In genomic region chr2:178121946-178122665, GRCm38 (mm10) we compare ENCODE assay signal across 15 mouse cellular contexts. TPM values are rescaled to one million over a fixed set of nuclear protein-coding genes. Genes with fewer than 3 reads are reported as not detected.
DNase-seq lines count a peak whose midpoint lies in the region; ATAC-seq and TF ChIP-seq lines count a peak whose summit lies in the region.
"Had no signal": no experiment of that assay in that cellular context is flagged by ENCODE, and none has a peak within 500 bp of the region (broad histone marks: within the 10 kb centered on the region; RNA-seq: fewer than 3 reads in every experiment).

No protein-coding gene starts in this region.

- H3K4me1 ChIP-seq in hindbrain, embryonic 11.5 days (replicated peaks; ENCODE audit: control insufficient read depth, insufficient read depth, low read length) = peaks cover 8% of the 10 kb centered on the region; the same call in 1 of the 2 replicates
- H3K4me1 ChIP-seq in hindbrain, embryonic 13.5 days (replicated peaks) = peaks cover 12% of the 10 kb centered on the region
- H3K4me1 ChIP-seq in neural tube, embryonic 15.5 days = peaks cover 8% of the 10 kb centered on the region
- peaks cover 3% of the 10 kb centered on the region; the same call in 1 of the 2 replicates for H3K4me1 ChIP-seq in embryonic facial prominence, embryonic 11.5 days (ENCODE audit: control insufficient read depth, insufficient read depth, low read length)
- H3K4me1 ChIP-seq in lung, postnatal 0 days (ENCODE audit: insufficient read depth, low read depth, low read length) = peaks cover 7% of the 10 kb centered on the region; the same call in 1 of the 2 replicates

- H3K27ac ChIP-seq in hindbrain, embryonic 11.5 days (ENCODE audit: low read depth, low read length) = no peak overlapping the region
- H3K27ac ChIP-seq in hindbrain, embryonic 13.5 days = no peak overlapping the region
- no peak overlapping the region for H3K27ac ChIP-seq in neural tube, embryonic 15.5 days (replicated peaks)
- H3K27ac ChIP-seq in embryonic facial prominence, embryonic 11.5 days (replicated peaks; ENCODE audit: low read depth, low read length) = no peak overlapping the region
- H3K27ac ChIP-seq in lung, postnatal 0 days (ENCODE audit: low read length) = no peak overlapping the region
- H3K27ac ChIP-seq: heart, embryonic 15.5 days; midbrain, embryonic 15.5 days had no signal

- peaks cover 16% of the 10 kb centered on the region for H3K27me3 ChIP-seq in hindbrain, embryonic 11.5 days (ENCODE audit: control insufficient read depth, insufficient read depth, low read length)
- peaks cover 35% of the 10 kb centered on the region for H3K27me3 ChIP-seq in hindbrain, embryonic 13.5 days
- H3K27me3 ChIP-seq in neural tube, embryonic 15.5 days (replicated peaks) = peaks cover 17% of the 10 kb centered on the region
- H3K27me3 ChIP-seq in embryonic facial prominence, embryonic 11.5 days (ENCODE audit: control insufficient read depth, insufficient read depth, low read length) = no peaks in the 10 kb centered on the region; the same call in 1 of the 2 replicates
- H3K27me3 ChIP-seq in lung, postnatal 0 days (replicated peaks; ENCODE audit: insufficient read depth, low read length) = peaks cover 6% of the 10 kb centered on the region

- 0 out of 2 replicates have a peak, but pooled peaks have one; percentile 3 for ATAC-seq in hindbrain, embryonic 11.5 days (ENCODE audit: low FRiP score)
- ATAC-seq in hindbrain, embryonic 13.5 days (ENCODE audit: low FRiP score) = no peak
- no peak for ATAC-seq in neural tube, embryonic 15.5 days (ENCODE audit: low FRiP score)
- 0 out of 2 replicates have a peak, but pooled peaks have one; percentile 4 for ATAC-seq in embryonic facial prominence, embryonic 11.5 days (replicated peaks; ENCODE audit: insufficient number of reproducible peaks, low FRiP score, low TSS enrichment, low read depth)
- ATAC-seq in lung, postnatal 0 days = no peak
- ATAC-seq: midbrain, embryonic 15.5 days had no signal

- no peak overlapping the region for H3K4me2 ChIP-seq in hindbrain, embryonic 11.5 days (replicated peaks; ENCODE audit: low read depth, low read length)
- H3K4me2 ChIP-seq in hindbrain, embryonic 13.5 days = no peak overlapping the region
- no peak overlapping the region for H3K4me2 ChIP-seq in neural tube, embryonic 15.5 days
- H3K4me2 ChIP-seq in embryonic facial prominence, embryonic 11.5 days (ENCODE audit: low read depth, low read length) = no peak overlapping the region
- no peak overlapping the region for H3K4me2 ChIP-seq in lung, postnatal 0 days (replicated peaks; ENCODE audit: low read depth, low read length)
- H3K4me2 ChIP-seq: heart, embryonic 15.5 days; lung, embryonic 14.5 days; midbrain, embryonic 15.5 days had no signal

- no peaks in the 10 kb centered on the region for H3K36me3 ChIP-seq in hindbrain, embryonic 11.5 days (ENCODE audit: control insufficient read depth, insufficient read depth, low read length)
- H3K36me3 ChIP-seq in hindbrain, embryonic 13.5 days = no peaks in the 10 kb centered on the region
- no peaks in the 10 kb centered on the region for H3K36me3 ChIP-seq in neural tube, embryonic 15.5 days
- H3K36me3 ChIP-seq in embryonic facial prominence, embryonic 11.5 days (replicated peaks; ENCODE audit: control insufficient read depth, insufficient read depth, low read depth, low read length) = no peaks in the 10 kb centered on the region
- no peaks in the 10 kb centered on the region for H3K36me3 ChIP-seq in lung, postnatal 0 days (ENCODE audit: insufficient read depth, low read length)
- H3K36me3 ChIP-seq: heart, embryonic 15.5 days; midbrain, embryonic 15.5 days had no signal

- H3K9ac ChIP-seq in hindbrain, embryonic 11.5 days (ENCODE audit: low read depth, low read length) = no peak overlapping the region
- H3K9ac ChIP-seq in hindbrain, embryonic 13.5 days = no peak overlapping the region
- H3K9ac ChIP-seq in neural tube, embryonic 15.5 days (replicated peaks) = no peak overlapping the region
- H3K9ac ChIP-seq in embryonic facial prominence, embryonic 11.5 days (replicated peaks; ENCODE audit: low read length) = no peak overlapping the region
- no peak overlapping the region for H3K9ac ChIP-seq in lung, postnatal 0 days (replicated peaks; ENCODE audit: low read depth)
- H3K9ac ChIP-seq: heart, embryonic 15.5 days; lung, embryonic 14.5 days; midbrain, embryonic 15.5 days had no signal

- 28% methylated on average over 4 of the region's 4 CpGs for WGBS in hindbrain, embryonic 11.5 days
- 33% methylated on average over 4 of the region's 4 CpGs for WGBS in hindbrain, embryonic 13.5 days
- WGBS in neural tube, embryonic 15.5 days = 30% methylated on average over 4 of the region's 4 CpGs
- WGBS in embryonic facial prominence, embryonic 11.5 days = 19% methylated on average over 4 of the region's 4 CpGs
- 29% methylated on average over 4 of the region's 4 CpGs for WGBS in lung, postnatal 0 days

- H3K9me3 ChIP-seq in hindbrain, embryonic 11.5 days (ENCODE audit: control insufficient read depth, low read length) = no peaks in the 10 kb centered on the region
- H3K9me3 ChIP-seq in hindbrain, embryonic 13.5 days = no peaks in the 10 kb centered on the region
- no peaks in the 10 kb centered on the region for H3K9me3 ChIP-seq in neural tube, embryonic 15.5 days (replicated peaks)
- H3K9me3 ChIP-seq in embryonic facial prominence, embryonic 11.5 days (replicated peaks; ENCODE audit: control insufficient read depth, low read length) = no peaks in the 10 kb centered on the region
- no peaks in the 10 kb centered on the region for H3K9me3 ChIP-seq in lung, postnatal 0 days (ENCODE audit: low read length)
- H3K9me3 ChIP-seq: heart, embryonic 15.5 days; midbrain, embryonic 15.5 days had no signal

- H3K4me3 ChIP-seq in hindbrain, embryonic 11.5 days (ENCODE audit: low read depth, low read length) = no peak overlapping the region
- H3K4me3 ChIP-seq in hindbrain, embryonic 13.5 days = no peak overlapping the region
- no peak overlapping the region for H3K4me3 ChIP-seq in neural tube, embryonic 15.5 days (replicated peaks)
- no peak overlapping the region for H3K4me3 ChIP-seq in embryonic facial prominence, embryonic 11.5 days (ENCODE audit: low read depth, low read length)
- H3K4me3 ChIP-seq in lung, postnatal 0 days (ENCODE audit: low read depth, low read length) = no peak overlapping the region
- H3K4me3 ChIP-seq: heart, embryonic 15.5 days; midbrain, embryonic 15.5 days had no signal

- TF ChIP-seq CTCF in lung, postnatal 0 days (IDR thresholded peaks at IDR 0.05) = no peak

- no peak for TF ChIP-seq EP300 in lung, postnatal 0 days (IDR thresholded peaks at IDR 0.05)

- DNase-seq in hindbrain, embryonic 11.5 days (ENCODE audit: low spot score) = no peak
- peak; percentile 31 for DNase-seq in neural tube, embryonic 10.5 days (ENCODE audit: extremely low spot score, low spot score)
- peak; percentile 65 for DNase-seq in embryonic facial prominence, embryonic 11.5 days (ENCODE audit: low spot score)
- peak; percentile 68 for DNase-seq in mesoderm, embryonic 11.5 days (ENCODE audit: low read depth, low spot score)
- no peak for DNase-seq in lung, postnatal 0 days (ENCODE audit: low spot score)
- DNase-seq: adrenal gland, postnatal 14 days; gastrocnemius, postnatal 10 days; left cerebral cortex, postnatal 4 days; lung, embryonic 14.5 days; right cerebral cortex, adult 18-20 months; thymus, postnatal 25 days had no signal

RNA-seq across cellular contexts. Expression of gene Phactr3, which starts 3.3 kb away (rescaled TPM):
- polyA plus RNA-seq in hindbrain, embryonic 11.5 days (2014; fragmentation: Nextera tagmentation; extraction: Ambion mirVana) = 11.9 and 14.5 TPM in 2 replicates
- 39.9 and 42.1 TPM in 2 replicates for polyA plus RNA-seq in hindbrain, embryonic 13.5 days (2015; fragmentation: Nextera tagmentation; extraction: Ambion mirVana)
- polyA plus RNA-seq in neural tube, embryonic 15.5 days (2015; fragmentation: Nextera tagmentation; extraction: Ambion mirVana) = 47.1 and 57.2 TPM in 2 replicates
- polyA plus RNA-seq in embryonic facial prominence, embryonic 11.5 days (2014; fragmentation: Nextera tagmentation; extraction: Ambion mirVana) = 5.6 and 8.0 TPM in 2 replicates
- polyA plus RNA-seq in lung, postnatal 0 days (2015; fragmentation: Nextera tagmentation; extraction: Ambion mirVana) = 0.20 and 0.27 TPM in 2 replicates

RNA-seq across cellular contexts. Expression of gene Zfp931, which starts 43.8 kb away (rescaled TPM):
- polyA plus RNA-seq in hindbrain, embryonic 11.5 days (2014; fragmentation: Nextera tagmentation; extraction: Ambion mirVana) = 15.7 and 16.2 TPM in 2 replicates
- polyA plus RNA-seq in hindbrain, embryonic 13.5 days (2015; fragmentation: Nextera tagmentation; extraction: Ambion mirVana) = 12.0 and 14.3 TPM in 2 replicates
- 17.0 and 18.4 TPM in 2 replicates for polyA plus RNA-seq in neural tube, embryonic 15.5 days (2015; fragmentation: Nextera tagmentation; extraction: Ambion mirVana)
- polyA plus RNA-seq in embryonic facial prominence, embryonic 11.5 days (2014; fragmentation: Nextera tagmentation; extraction: Ambion mirVana) = 18.8 and 22.9 TPM in 2 replicates
- polyA plus RNA-seq in lung, postnatal 0 days (2015; fragmentation: Nextera tagmentation; extraction: Ambion mirVana) = 10.6 and 13.8 TPM in 2 replicates

Comparison
In these comparisons a context has a peak if more than half of its experiments do, and no peak if none do; other contexts are left out.
1. ATAC-seq: peak in hindbrain, embryonic 11.5 days (single experiment) and embryonic facial prominence, embryonic 11.5 days (single experiment); none in hindbrain, embryonic 13.5 days (single experiment), neural tube, embryonic 15.5 days (single experiment) and lung, postnatal 0 days (single experiment).
2. DNase-seq: peak in neural tube, embryonic 10.5 days (single experiment), embryonic facial prominence, embryonic 11.5 days (single experiment) and mesoderm, embryonic 11.5 days (single experiment); none in hindbrain, embryonic 11.5 days (single experiment) and lung, postnatal 0 days (single experiment).